Mouse (Mus musculus) olfactory bulb, adult 2 months (tissue): Measurements from ENCODE around the gene Cfap100. TPM values are rescaled to one million over a fixed set of nuclear protein-coding genes. Genes with fewer than 3 reads are reported as not detected.
A peak's percentile ranks its signal among the peaks of the same experiment; 100 is the strongest.

Experiments used
- H3K27ac ChIP-seq: fragments of 200-500 bp; 2 replicates; pipeline ENCODE4 v1.5.1; 2012; ENCODE audit warnings: low read depth, low read length; ENCODE audit not compliant: insufficient read depth
- H3K4me1 ChIP-seq: fragments of 200-500 bp; 2 replicates; pipeline ENCODE4 v1.6.1; 2012; ENCODE audit warnings: low read length; ENCODE audit not compliant: control insufficient read depth, insufficient read depth
- H3K4me3 ChIP-seq: fragments of 200-500 bp; 2 replicates; pipeline ENCODE4 v1.5.1; 2012; ENCODE audit warnings: mild to moderate bottlenecking, low read depth, low read length, moderate library complexity; ENCODE audit not compliant: insufficient read depth
- CTCF ChIP-seq: fragments of 200-500 bp; IDR thresholded peaks from 2 replicates; pipeline ENCODE4 v1.5.1; 2012; ENCODE audit warnings: low read depth, mild to moderate bottlenecking, low read length, moderate library complexity; ENCODE audit not compliant: insufficient read depth
- POLR2A ChIP-seq: fragments of 200-500 bp; IDR thresholded peaks from 2 replicates; pipeline ENCODE4 v1.6.1; 2012; ENCODE audit warnings: mild to moderate bottlenecking, low read depth, low read length, moderate library complexity; ENCODE audit not compliant: insufficient read depth
- WGBS: fragments of 180-500 bp; shearing (Covaris S2); methylation state at CpG from one replicate; pipeline ENCODE4 v1.1.7; 2018; 5-methylcytosine and 5-hydroxymethylcytosine counted together
- polyA plus RNA-seq: library from polyadenylated mRNA; stranded (reverse); fragments of >200 nt; gene quantifications from 2 replicates; pipeline ENCODE4 v1.2.4, GENCODE M21; 2012; ENCODE audit warnings: low replicate concordance; ENCODE audit not compliant: missing spikeins, insufficient read depth, insufficient read length

Gene Cfap100
- polyA plus RNA-seq, 1 experiment: not detected

DNA sequence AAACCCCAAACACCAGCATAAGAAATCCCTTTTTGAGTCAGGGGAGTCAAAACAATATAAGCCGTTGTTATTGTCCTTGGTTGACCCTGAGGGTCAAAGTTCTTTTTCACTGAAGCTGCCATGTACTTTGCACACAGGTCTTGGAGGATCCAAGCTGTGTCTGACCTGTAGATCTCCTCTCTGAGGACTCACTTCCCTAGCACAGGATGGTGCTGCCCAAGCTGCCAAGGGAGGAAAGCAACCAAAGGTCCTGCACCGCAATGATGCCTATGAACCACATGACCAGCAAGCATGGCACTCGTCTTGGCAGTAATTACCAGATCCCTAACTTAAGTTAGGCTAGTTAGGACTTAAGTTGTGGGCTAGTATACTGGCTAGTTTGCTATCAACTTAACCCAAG, 3.2 kb downstream of the Cfap100 start:
- WGBS: 86% methylated on average over 3 of the region's 3 CpGs
- Histone ChIP-seq H3K27ac (no peak overlapping the region), H3K4me3 (no peak overlapping the region), H3K4me1 (peaks cover 8% of the 10 kb centered on the region)
- TF ChIP-seq CTCF (no peak), POLR2A (no peak)

DNA sequence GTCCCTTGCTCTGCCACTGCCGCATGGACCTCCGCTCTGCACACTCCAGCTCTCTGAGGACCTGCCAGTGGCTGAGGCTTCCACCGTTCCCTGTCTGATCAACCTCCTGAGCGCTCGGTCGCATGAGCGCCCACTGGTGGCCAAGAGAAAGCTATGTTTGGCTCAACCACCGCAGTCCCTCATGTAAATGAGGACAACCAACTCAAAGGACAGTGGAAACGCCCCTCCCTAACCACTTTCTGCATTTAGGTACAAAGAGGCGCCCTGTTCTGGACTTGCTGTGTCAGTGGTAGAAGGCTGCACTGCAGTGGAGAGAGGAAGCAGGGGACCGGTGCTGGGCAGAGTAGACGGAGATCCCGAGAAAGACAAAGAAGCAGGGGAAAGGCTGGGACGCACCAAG, 6.0 kb downstream of the Cfap100 start:
- WGBS: 10% methylated on average over 14 of the region's 14 CpGs
- Histone ChIP-seq H3K4me1 (peaks cover 4% of the 10 kb centered on the region), H3K4me3 (no peak overlapping the region), H3K27ac (no peak overlapping the region)
- TF ChIP-seq POLR2A: no peak
- TF ChIP-seq CTCF: peak; percentile 61

DNA sequence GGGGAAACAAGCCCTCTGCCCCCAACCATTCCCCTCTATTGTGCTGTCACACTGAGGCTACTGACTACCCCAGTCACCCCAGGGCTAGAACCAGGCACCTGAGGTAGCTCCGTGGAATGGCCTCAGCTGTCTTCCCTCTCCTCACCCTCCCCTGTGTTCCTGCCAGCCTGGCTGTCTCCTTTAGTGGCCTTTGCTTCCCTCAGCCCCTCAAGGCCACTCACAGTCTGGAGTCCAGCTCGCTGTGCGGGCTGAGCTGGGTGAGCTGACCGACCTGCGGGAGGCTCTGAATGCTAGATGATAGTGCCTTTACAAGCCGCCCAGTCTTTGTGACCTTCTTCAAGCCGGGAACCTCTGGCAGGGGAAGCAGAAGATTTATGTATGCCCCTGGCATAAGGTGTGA, 16.7 kb downstream of the Cfap100 start:
- Histone ChIP-seq H3K27ac (no peak overlapping the region), H3K4me1 (no peaks in the 10 kb centered on the region), H3K4me3 (no peak overlapping the region)
- TF ChIP-seq POLR2A (no peak), CTCF (no peak)
- 87% methylated on average over 7 of the region's 7 CpGs for WGBS

DNA sequence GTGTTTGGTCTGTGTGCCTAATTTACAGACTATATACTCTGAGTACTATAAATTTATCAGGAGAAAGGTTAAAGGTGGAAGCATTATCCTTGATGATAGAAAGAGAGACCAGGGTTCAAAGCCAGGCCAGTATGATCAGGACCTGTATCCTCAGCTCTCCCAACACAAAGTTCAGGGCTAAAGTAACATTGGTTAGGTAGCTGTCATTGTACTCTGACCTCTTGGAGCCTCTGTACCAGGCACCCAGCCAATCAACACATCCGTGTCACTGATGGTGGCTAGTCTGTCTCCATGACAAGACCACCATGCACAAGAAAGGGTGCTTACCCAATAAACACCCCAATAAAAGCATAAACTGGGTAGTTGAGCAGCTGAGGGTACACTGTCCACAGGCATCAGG, 17.6 kb downstream of the Cfap100 start:
- Histone ChIP-seq H3K27ac (no peak overlapping the region), H3K4me3 (no peak overlapping the region), H3K4me1 (no peaks in the 10 kb centered on the region)
- TF ChIP-seq POLR2A (no peak), CTCF (no peak)
- WGBS: 68% methylated on average over 1 of the region's 1 CpGs

DNA sequence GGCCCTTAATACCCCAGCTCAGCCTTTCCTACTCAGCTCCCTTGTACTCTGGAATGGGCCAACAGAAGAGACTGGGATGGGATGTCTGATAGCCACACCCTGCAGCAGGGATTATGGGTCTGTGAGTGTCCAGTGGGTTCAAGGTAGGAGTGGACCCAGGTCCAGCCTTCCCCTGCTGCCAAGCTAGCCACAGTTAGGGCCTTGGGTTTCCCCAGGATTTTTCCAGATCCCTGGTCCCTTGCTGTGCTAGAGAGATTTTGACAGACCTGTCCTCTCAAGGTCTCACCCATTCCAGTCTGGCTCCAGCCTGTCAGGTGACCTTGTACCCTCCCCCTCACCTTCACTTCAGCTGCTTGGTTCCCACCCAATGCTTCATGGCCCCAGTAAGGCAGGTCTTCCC, 20.0 kb downstream of the Cfap100 start:
- Histone ChIP-seq H3K4me3 (no peak overlapping the region), H3K27ac (no peak overlapping the region), H3K4me1 (no peaks in the 10 kb centered on the region)
- TF ChIP-seq CTCF (no peak), POLR2A (no peak)

DNA sequence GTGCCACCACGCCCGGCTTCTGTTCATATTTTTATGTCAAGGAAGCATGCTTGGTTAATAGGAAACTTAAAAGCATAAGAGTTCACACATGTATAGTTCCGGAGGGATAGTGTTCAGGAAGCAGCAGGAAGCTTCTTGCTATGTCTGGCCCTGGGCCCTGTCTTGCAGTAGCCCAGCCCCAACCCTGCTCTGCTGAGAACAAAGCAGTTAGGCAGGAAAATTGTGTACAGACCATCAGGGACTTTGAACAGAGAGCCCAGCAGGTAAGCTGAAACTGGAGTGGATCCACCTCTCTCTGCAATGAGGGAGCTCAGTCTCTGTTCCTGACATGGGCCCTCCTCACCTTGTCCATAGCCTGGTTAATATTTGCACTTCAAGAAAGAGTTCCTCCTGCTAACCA, 31.3 kb downstream of the Cfap100 start:
- WGBS: 89% methylated on average over 3 of the region's 3 CpGs
- H3K4me1 ChIP-seq: no peaks in the 10 kb centered on the region
- no peak for TF ChIP-seq CTCF
- no peak for TF ChIP-seq POLR2A
- H3K4me3 ChIP-seq: no peak overlapping the region
- H3K27ac ChIP-seq: no peak overlapping the region

DNA sequence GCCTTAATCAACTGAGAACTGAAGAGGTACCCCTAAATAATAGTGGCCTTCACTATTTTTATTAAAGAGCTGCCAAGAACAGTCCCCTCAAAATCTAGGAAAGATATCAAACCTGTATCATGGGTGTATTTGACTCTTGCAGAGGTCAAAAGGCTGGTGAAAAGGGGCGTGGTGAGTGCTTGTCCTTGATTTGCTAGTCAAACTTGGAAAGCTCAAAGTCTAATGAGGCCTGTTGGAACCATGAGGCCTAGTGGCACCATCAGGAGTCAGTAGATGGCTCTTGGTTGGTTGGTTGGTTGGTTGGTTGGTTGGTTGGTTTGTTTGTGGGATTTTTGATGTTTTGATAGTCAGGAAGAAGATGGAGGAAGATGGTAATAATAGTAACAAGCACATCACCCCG, 32.8 kb downstream of the Cfap100 start:
- no peak for TF ChIP-seq CTCF
- no peak for TF ChIP-seq POLR2A
- WGBS: 97% methylated on average over 2 of the region's 2 CpGs
- H3K4me3 ChIP-seq: no peak overlapping the region
- no peak overlapping the region for H3K27ac ChIP-seq
- H3K4me1 ChIP-seq: no peaks in the 10 kb centered on the region

DNA sequence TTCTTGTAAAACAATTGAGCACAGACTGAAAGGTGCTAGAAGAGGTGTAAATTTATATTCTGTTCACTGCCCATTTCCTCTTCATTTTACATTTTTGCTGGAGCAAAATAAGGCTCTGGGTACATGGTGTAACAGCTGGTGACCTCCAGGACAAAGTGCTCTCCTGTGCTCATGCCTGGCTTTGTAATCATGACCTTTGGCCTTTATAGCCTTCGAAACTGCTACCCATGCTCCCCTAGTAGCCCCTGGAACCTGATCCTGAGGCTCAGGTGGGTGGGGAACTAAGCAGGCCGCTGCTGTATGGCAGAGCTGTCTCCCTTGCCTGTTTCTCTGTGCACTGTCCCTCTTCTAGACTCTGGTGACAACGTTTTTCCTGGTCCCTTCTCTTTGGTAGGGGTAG, 34.6 kb downstream of the Cfap100 start:
- H3K27ac ChIP-seq: no peak overlapping the region
- no peaks in the 10 kb centered on the region for H3K4me1 ChIP-seq
- WGBS: 73% methylated on average over 3 of the region's 3 CpGs
- no peak overlapping the region for H3K4me3 ChIP-seq
- TF ChIP-seq POLR2A (no peak), CTCF (no peak)

DNA sequence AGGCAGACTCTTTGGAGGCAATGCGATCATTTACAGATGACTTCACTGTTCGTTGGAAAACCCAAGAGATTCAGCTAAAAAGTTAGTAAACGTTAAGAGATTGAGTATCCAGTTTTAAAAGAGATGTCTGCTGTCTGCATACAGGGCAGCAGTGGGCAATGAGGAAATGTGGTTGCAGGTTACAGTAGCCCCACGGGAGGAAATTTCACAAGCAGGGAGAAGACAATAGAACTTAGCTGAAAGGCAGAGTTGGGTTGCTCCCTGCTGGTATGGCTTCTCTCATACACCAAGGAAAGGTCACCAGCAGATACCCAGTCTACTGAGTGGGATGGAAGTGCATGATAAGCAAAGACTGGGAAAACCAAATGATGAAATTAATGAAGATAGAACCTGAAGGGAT, 38.0 kb downstream of the Cfap100 start:
- TF ChIP-seq POLR2A: no peak
- TF ChIP-seq CTCF: no peak
- H3K4me3 ChIP-seq: no peak overlapping the region
- 78% methylated on average over 4 of the region's 4 CpGs for WGBS

DNA sequence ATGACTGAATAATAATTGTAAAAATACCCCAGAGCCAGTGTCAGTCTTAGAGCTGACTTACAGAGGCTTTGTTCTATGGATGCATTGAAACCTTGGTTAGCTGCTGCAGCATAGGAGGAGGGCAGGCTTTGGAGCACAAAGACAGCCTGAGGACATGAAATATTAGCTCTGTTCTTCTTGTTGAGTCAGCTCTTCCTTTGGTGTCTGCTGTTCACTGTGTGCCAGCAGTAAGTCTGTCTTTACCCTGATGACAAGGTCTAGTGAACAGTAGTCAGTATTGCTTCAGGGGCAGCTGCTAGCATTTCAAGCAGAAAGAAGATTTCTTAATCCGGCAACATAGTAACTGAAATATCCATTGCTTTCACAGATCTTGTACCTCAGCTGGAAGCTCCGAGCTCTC, 47.1 kb downstream of the Cfap100 start:
- TF ChIP-seq POLR2A (no peak), CTCF (no peak)
- 90% methylated on average over 2 of the region's 2 CpGs for WGBS
- no peaks in the 10 kb centered on the region for H3K4me1 ChIP-seq
- no peak overlapping the region for H3K27ac ChIP-seq
- H3K4me3 ChIP-seq: no peak overlapping the region

More for the DNA sequence above, 38.0 kb downstream of the Cfap100 start:
- Histone ChIP-seq H3K27ac (no peak overlapping the region), H3K4me1 (no peaks in the 10 kb centered on the region)
